Mouse (Mus musculus) olfactory bulb, adult 2 months (tissue): ENCODE data around the gene Rhebl1.
"Not testable (repeated sequence)": the region's sequence is repeated elsewhere in the genome, so short reads cannot be mapped to it uniquely, and the experiment has no call there.

Experiments
- CTCF ChIP-seq: fragments of 200-500 bp; IDR thresholded peaks from 2 replicates; pipeline ENCODE4 v1.5.1; 2012; ENCODE audit warnings: low read depth, mild to moderate bottlenecking, low read length, moderate library complexity; ENCODE audit not compliant: insufficient read depth
- POLR2A ChIP-seq: fragments of 200-500 bp; IDR thresholded peaks from 2 replicates; pipeline ENCODE4 v1.6.1; 2012; ENCODE audit warnings: mild to moderate bottlenecking, low read depth, low read length, moderate library complexity; ENCODE audit not compliant: insufficient read depth

DNA sequence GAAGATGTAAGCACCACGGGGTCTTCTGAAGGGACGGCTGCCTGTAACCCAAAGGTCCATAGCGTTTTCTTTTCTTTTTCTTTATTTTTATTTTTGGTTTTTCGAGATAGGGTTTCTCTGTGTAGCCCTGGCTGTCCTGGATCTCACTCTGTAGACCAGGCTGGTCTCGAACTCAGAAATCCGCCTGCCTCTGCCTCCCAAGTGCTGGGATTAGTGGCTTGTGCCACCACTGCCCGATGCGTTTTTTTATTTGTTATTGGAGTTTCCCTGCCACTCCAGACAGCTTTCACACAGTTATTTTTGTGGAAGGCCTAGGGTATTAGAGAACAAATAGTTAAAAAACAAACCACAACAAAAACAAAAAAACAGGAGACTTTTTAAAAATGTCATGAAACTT, 24.2 kb upstream of the Rhebl1 start:
- not testable (repeated sequence) for TF ChIP-seq CTCF, POLR2A
